Mouse (Mus musculus) C2C12 (cell line): ENCODE measurements around the gene Lpcat3.

Experiments
- CEBPB ChIP-seq: IDR thresholded peaks from one replicate; pipeline ENCODE4 v1.6.1; 2011; ENCODE audit warnings: low read depth, mild to moderate bottlenecking, control low read depth, moderate library complexity
- CTCF ChIP-seq: IDR thresholded peaks from one replicate; pipeline ENCODE4 v1.5.1; 2011; ENCODE audit not compliant: control insufficient read depth, insufficient read depth, insufficient read length
- MAX ChIP-seq: IDR thresholded peaks from one replicate; pipeline ENCODE4 v1.6.1; 2011; ENCODE audit warnings: mild to moderate bottlenecking, control low read depth
- USF1 ChIP-seq: IDR thresholded peaks from one replicate; pipeline ENCODE4 v1.6.1; 2011; ENCODE audit warnings: low read depth, mild to moderate bottlenecking, control low read depth, moderate library complexity

DNA sequence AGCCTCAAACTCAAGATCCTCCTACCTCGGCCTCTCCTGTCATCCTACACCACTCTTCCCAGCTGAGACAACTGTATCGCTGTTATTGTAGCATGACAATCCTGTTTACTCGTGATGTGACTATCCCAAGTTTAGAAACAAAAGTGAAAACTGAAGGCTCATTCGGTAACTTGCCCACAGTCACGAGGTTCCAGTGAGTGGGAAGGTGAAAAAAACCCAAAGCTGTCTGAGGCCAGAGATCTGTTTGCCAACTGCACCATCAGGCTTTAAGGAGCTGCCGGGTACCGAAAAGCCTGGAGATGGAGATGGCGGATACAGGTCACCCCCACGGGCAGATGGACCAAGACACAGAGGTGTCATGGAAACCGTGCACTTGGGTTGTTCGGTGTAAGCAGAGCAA lies 74.2 kb downstream of the Lpcat3 start:
- TF ChIP-seq CTCF (no peak), MAX (no peak), USF1 (no peak), CEBPB (no peak)
